Mouse (Mus musculus): ENCODE measurements at regions not wholly inside any gene's neighbourhood (a gene's known extent, or its start where the extent isn't known, plus 50 kb on each side); places are given as distances from the start of the nearest gene placed in this dataset.
"Not testable (repeated sequence)": the region's sequence is repeated elsewhere in the genome, so short reads cannot be mapped to it uniquely, and the experiment has no call there.

DNA sequence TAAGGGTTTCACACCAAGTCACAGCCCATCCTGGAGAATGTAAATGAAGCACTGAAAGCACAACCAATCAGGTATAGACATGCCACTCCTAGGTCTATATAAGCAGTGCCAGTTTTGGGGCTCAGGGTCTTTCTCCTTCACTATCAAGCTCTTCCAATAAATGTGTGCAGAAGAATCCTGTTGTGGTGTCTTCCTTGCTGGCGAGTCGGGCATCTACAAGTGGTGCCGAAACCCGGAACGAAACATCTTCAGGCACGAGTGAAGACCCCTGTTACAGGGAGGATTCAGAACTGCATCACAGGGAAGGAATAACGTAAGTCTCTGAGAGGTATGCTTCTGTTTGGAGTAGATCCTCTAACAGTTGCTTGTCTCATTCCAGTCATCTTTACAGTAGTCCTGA is 299.9 kb upstream of the Rgma start:
- H3K4me2 ChIP-seq (replicated peaks); H3K9ac ChIP-seq; H3K36me3 ChIP-seq; H3K27me3 ChIP-seq; ATAC-seq (ENCODE audit: low FRiP score, low read depth); H3K27ac ChIP-seq; H3K4me3 ChIP-seq; H3K9me3 ChIP-seq; H3K4me1 ChIP-seq: not testable (repeated sequence)
- 98% methylated on average over 7 of the region's 7 CpGs for WGBS

GRCm38 (mm10) chr7:73087496-73088185 is 287.7 kb upstream of the Rgma start:
- ATAC-seq (ENCODE audit: low FRiP score, low read depth) = no peak
- Histone ChIP-seq H3K27me3 (no peaks in the 10 kb centered on the region), H3K36me3 (no peaks in the 10 kb centered on the region), H3K27ac (no peak overlapping the region), H3K4me1 (no peaks in the 10 kb centered on the region), H3K9me3 (no peaks in the 10 kb centered on the region), H3K4me2 (replicated peaks) (no peak overlapping the region), H3K9ac (no peak overlapping the region), H3K4me3 (no peak overlapping the region)
- WGBS = 79% methylated on average over 10 of the region's 10 CpGs

DNA sequence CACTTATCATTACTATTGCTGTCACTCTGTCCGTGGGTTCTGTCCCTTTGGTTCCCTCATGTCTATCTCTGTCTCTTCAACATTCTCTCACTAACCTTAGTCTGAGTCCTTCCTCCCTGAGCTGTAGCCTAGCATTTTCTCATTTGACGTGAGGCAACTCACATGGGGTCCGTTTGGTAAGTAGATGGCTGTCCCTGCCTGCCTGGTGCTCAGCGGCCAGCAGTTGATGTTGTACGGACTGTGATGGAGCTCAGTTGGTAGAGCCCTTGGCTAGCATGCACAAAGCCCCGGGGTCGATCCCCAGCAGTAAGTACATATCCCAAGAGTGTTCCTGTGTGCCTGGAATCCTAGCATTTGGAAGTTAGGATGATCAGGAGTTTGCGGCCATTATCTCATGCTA is 287.0 kb upstream of the Rgma start:
- WGBS = 91% methylated on average over 8 of the region's 8 CpGs
- no peaks in the 10 kb centered on the region for H3K27me3 ChIP-seq
- H3K4me1 ChIP-seq = no peaks in the 10 kb centered on the region
- no peak overlapping the region for H3K4me2 ChIP-seq (replicated peaks)
- ATAC-seq (ENCODE audit: low FRiP score, low read depth) = no peak
- H3K36me3 ChIP-seq = no peaks in the 10 kb centered on the region
- no peak overlapping the region for H3K9ac ChIP-seq
- H3K27ac ChIP-seq = no peak overlapping the region
- H3K9me3 ChIP-seq = no peaks in the 10 kb centered on the region
- no peak overlapping the region for H3K4me3 ChIP-seq

DNA sequence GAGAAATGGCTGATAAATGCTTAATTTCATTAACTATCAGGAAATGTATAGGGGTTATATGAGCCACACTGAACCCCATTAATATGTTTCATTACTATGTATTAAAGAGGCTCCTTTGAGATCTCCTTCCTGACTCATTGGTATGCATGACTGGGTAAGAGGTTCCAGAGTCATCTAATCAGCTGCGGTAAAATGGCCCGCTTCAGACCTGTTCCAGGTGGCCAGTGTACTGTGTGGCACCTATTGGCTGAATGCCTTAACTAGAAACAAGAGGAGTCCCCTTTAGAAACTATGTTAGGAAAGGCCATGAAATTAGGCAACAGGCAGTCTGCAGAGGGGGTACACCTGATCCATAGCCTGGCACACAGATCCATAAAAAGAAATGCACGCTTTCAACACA is 283.6 kb upstream of the Rgma start:
- Histone ChIP-seq H3K9ac (no peak overlapping the region), H3K27ac (no peak overlapping the region), H3K36me3 (no peaks in the 10 kb centered on the region), H3K4me2 (replicated peaks) (no peak overlapping the region), H3K27me3 (no peaks in the 10 kb centered on the region), H3K4me1 (no peaks in the 10 kb centered on the region), H3K4me3 (no peak overlapping the region), H3K9me3 (no peaks in the 10 kb centered on the region)
- ATAC-seq (ENCODE audit: low FRiP score, low read depth) = no peak
- WGBS = 89% methylated on average over 3 of the region's 3 CpGs

DNA sequence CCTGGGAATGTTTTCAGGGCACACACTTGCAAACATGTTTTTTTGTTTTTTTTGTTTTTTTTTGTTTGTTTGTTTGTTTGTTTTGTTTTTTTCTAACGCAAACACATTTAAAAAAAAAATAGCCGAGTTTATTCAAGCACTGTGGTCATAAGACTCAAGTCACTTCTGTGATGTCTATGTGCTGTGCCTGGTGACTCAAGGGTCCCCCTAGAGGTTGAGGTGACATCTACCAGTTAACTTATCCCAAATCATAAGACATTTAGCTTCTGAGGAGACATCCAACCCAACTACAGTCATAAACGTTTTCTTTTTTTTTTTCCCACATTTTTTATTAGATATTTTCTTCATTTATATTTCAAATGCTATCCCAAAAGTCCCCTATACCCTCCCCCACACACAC is 281.2 kb upstream of the Rgma start:
- no peaks in the 10 kb centered on the region for H3K27me3 ChIP-seq
- H3K4me3 ChIP-seq = no peak overlapping the region
- ATAC-seq (ENCODE audit: low FRiP score, low read depth) = no peak
- no peaks in the 10 kb centered on the region for H3K4me1 ChIP-seq
- no peaks in the 10 kb centered on the region for H3K9me3 ChIP-seq
- WGBS = 45% methylated on average over 3 of the region's 3 CpGs
- H3K27ac ChIP-seq = no peak overlapping the region
- H3K4me2 ChIP-seq (replicated peaks) = no peak overlapping the region
- no peak overlapping the region for H3K9ac ChIP-seq
- H3K36me3 ChIP-seq = no peaks in the 10 kb centered on the region

DNA sequence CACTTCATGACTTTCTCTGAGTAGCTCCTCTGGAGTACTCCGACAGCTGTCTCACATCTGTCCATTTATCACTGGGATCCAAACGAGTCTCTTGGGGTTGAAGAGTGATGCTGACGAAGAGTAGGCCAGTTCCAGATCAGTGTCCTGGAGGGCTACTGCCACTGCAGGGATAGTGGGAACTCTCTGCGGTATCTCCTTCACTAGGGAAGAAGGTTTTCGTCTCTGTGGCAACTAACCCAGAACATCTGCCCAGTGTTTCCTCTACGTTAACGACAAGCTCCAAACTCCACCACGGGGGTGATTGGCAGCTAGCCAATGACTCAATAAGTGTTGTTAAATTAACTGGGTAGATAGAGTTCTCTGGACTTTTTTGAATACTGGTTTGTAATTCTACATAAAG is 256.4 kb upstream of the Rgma start:
- ATAC-seq (ENCODE audit: low FRiP score, low read depth) = peak; percentile 36
- WGBS = 30% methylated on average over 8 of the region's 8 CpGs
- H3K36me3 ChIP-seq = no peaks in the 10 kb centered on the region
- H3K9ac ChIP-seq = no peak overlapping the region
- no peaks in the 10 kb centered on the region for H3K27me3 ChIP-seq
- no peak overlapping the region for H3K4me3 ChIP-seq
- H3K4me2 ChIP-seq (replicated peaks) = no peak overlapping the region
- no peak overlapping the region for H3K27ac ChIP-seq
- peaks cover 13% of the 10 kb centered on the region for H3K4me1 ChIP-seq
- no peaks in the 10 kb centered on the region for H3K9me3 ChIP-seq

- no peaks in the 10 kb centered on the region for H3K36me3 ChIP-seq
- H3K4me3 ChIP-seq = no peak overlapping the region
- peaks cover 22% of the 10 kb centered on the region for H3K4me1 ChIP-seq
- no peak overlapping the region for H3K4me2 ChIP-seq (replicated peaks)
- 0 out of 2 replicates have a peak, but pooled peaks cover 3% of the 10 kb centered on the region for H3K27me3 ChIP-seq
- H3K27ac ChIP-seq = no peak overlapping the region
- H3K9ac ChIP-seq = no peak overlapping the region
- peak; percentile 55 for ATAC-seq (ENCODE audit: low FRiP score, low read depth)
- 31% methylated on average over 9 of the region's 9 CpGs for WGBS
- H3K9me3 ChIP-seq = no peaks in the 10 kb centered on the region
Observed at GRCm38 (mm10) chr7:73120276-73120675, 255.0 kb upstream of the Rgma start.

GRCm38 (mm10) chr7:73124976-73125375 is 250.3 kb upstream of the Rgma start:
- H3K9me3 ChIP-seq = no peaks in the 10 kb centered on the region
- no peak overlapping the region for H3K9ac ChIP-seq
- H3K27ac ChIP-seq = no peak overlapping the region
- no peak overlapping the region for H3K4me2 ChIP-seq (replicated peaks)
- WGBS = 60% methylated on average over 2 of the region's 2 CpGs
- H3K27me3 ChIP-seq = peaks cover 12% of the 10 kb centered on the region; the same call in 1 of the 2 replicates
- H3K36me3 ChIP-seq = no peaks in the 10 kb centered on the region
- ATAC-seq (ENCODE audit: low FRiP score, low read depth) = no peak
- no peak overlapping the region for H3K4me3 ChIP-seq
- peaks cover 29% of the 10 kb centered on the region for H3K4me1 ChIP-seq

DNA sequence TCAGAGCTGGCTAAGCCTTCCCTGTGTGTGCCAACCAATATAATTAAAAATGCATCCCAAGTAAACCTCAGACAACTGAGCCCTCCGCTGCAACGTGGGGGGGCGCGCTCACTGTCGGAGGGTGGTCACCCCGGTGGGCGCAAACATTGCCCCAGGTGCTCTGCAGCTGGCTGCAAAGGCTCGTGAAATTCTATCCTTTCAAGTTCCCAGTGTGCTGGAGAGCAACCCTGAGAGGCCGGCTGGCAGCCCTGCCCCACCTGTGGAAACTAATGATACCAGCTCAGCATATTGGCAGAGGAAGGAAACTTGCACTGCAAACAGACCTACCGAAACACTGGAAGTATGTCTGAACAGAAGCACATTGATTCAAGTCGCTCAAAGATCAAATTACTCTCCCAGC is 249.4 kb upstream of the Rgma start:
- Histone ChIP-seq H3K4me2 (replicated peaks) (peak overlapping the region; percentile 41), H3K9ac (no peak overlapping the region), H3K27ac (no peak overlapping the region), H3K4me1 (peaks cover 29% of the 10 kb centered on the region), H3K9me3 (no peaks in the 10 kb centered on the region), H3K36me3 (no peaks in the 10 kb centered on the region), H3K4me3 (no peak overlapping the region), H3K27me3 (peaks cover 12% of the 10 kb centered on the region; the same call in 1 of the 2 replicates)
- peak; percentile 87 for ATAC-seq (ENCODE audit: low FRiP score, low read depth)
- 2% methylated on average over 11 of the region's 11 CpGs for WGBS

DNA sequence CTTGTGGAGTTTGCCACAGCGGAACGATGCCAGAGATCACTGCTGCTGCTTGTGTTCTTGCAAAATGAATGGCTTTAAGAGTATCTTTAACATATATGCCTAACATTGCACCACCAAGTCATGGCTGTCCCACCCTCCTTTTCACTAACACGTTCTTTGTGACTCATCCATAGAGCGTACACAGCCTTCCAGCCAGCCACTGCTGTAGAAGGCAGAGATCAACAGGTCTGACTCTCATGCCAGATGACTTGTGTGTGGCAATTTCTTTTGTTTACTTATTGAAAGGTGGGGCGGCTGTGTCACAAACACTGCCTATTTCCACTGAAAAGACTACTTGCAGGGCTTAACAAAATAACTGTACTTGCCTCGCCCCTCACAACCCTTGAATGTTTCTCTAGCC is 239.5 kb upstream of the Rgma start:
- peaks cover 12% of the 10 kb centered on the region; the same call in 1 of the 2 replicates for H3K27me3 ChIP-seq
- no peaks in the 10 kb centered on the region for H3K36me3 ChIP-seq
- no peaks in the 10 kb centered on the region for H3K9me3 ChIP-seq
- ATAC-seq (ENCODE audit: low FRiP score, low read depth) = no peak
- no peak overlapping the region for H3K9ac ChIP-seq
- H3K4me2 ChIP-seq (replicated peaks) = no peak overlapping the region
- H3K27ac ChIP-seq = no peak overlapping the region
- peaks cover 18% of the 10 kb centered on the region for H3K4me1 ChIP-seq
- 86% methylated on average over 6 of the region's 6 CpGs for WGBS
- H3K4me3 ChIP-seq = no peak overlapping the region

DNA sequence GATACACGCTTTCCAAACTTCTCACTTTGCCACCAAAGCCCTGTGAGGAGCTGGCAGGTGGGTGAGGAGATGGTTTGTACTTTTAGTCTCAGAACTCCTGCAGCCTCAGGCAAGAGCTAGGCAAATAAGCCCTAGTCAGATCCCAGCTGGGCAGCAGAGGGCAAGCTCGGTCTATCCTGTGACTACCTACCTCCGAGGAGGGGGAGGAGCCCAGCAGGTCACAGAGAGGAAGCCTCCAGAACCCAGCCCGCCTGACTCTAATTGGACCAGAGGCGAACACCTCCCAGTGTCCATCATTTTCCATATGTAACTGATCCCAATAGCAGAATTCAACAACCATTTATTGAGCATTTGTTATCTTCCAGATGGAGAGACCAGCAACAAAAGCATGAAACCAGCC is 237.0 kb upstream of the Rgma start:
- no peak overlapping the region for H3K4me2 ChIP-seq (replicated peaks)
- H3K27me3 ChIP-seq = peaks cover 12% of the 10 kb centered on the region; the same call in 1 of the 2 replicates
- H3K9ac ChIP-seq = no peak overlapping the region
- 35% methylated on average over 5 of the region's 5 CpGs for WGBS
- H3K9me3 ChIP-seq = no peaks in the 10 kb centered on the region
- ATAC-seq (ENCODE audit: low FRiP score, low read depth) = no peak
- peaks cover 40% of the 10 kb centered on the region for H3K4me1 ChIP-seq
- no peaks in the 10 kb centered on the region for H3K36me3 ChIP-seq
- H3K4me3 ChIP-seq = no peak overlapping the region
- H3K27ac ChIP-seq = no peak overlapping the region

DNA sequence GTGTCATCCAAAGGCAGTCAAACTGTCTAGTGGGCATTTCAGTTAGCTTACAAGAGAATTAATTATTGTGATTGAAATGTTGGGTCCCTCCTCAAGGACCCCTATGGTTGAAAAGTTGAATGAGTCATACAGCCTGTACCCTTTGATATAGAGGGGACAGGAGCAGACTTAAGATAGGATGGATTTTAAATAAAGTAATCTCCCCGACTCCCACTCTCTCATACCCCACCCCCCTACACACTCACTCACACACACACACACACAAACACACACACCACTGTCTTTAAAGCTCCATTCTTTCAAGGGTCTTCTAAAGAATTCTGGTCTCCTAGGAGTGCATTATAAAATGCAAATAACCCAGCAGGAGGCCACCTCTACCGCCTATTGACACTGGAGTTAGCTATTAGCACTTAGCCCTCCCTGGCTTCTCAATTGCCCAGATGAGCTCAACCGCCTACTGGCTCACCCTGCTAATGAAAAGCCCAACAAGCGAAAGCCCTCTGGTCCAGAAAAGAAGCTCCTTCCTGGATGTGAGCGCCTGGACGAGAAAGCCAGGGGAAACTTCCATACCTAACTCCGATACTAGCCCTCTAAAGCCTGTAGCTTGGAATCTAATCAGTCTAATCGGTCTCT is 236.3 kb upstream of the Rgma start:
- no peak overlapping the region for H3K27ac ChIP-seq

DNA sequence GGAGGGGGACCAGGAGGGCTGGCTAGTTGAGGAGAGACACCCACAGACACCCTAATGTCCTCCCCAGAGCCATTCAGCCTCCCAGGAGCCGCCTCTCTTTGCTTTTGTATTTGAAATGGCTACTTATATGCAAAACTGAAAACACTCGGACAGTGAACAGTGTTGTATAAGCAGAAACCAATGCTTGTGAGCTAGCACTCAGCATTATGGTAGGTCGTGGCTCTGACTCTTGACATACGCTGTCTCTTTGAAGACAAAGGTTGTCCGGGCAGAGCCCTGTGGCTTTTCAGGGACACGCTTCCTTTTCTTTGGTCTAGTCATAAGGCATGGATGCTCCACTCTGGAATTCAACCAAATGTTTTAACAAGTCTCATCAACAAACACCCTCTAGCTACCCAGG is 235.4 kb upstream of the Rgma start:
- Histone ChIP-seq H3K9ac (no peak overlapping the region), H3K4me3 (no peak overlapping the region), H3K27ac (no peak overlapping the region), H3K4me2 (replicated peaks) (no peak overlapping the region), H3K4me1 (peaks cover 52% of the 10 kb centered on the region), H3K36me3 (no peaks in the 10 kb centered on the region), H3K9me3 (no peaks in the 10 kb centered on the region), H3K27me3 (peaks cover 12% of the 10 kb centered on the region; the same call in 1 of the 2 replicates)
- 57% methylated on average over 6 of the region's 6 CpGs for WGBS
- ATAC-seq (ENCODE audit: low FRiP score, low read depth) = no peak

More for the DNA sequence above, 236.3 kb upstream of the Rgma start:
- Histone ChIP-seq H3K36me3 (no peaks in the 10 kb centered on the region), H3K4me3 (no peak overlapping the region), H3K9me3 (no peaks in the 10 kb centered on the region), H3K9ac (no peak overlapping the region), H3K4me1 (peaks cover 44% of the 10 kb centered on the region), H3K4me2 (replicated peaks) (0 out of 2 replicates have a peak overlapping the region, but pooled peaks have one; percentile 3), H3K27me3 (peaks cover 12% of the 10 kb centered on the region; the same call in 1 of the 2 replicates)
- WGBS = 23% methylated on average over 8 of the region's 8 CpGs
- no peak for ATAC-seq (ENCODE audit: low FRiP score, low read depth)
